Mouse (Mus musculus) erythroblast, adult 5-6 weeks (primary cell): ENCODE data around the gene Selenoi. TPM values are rescaled to one million over a fixed set of nuclear protein-coding genes. Genes with fewer than 3 reads are reported as not detected.

Source experiments
- total RNA-seq, 2 experiments: library from RNA; stranded (forward) in 1 of 2; stranded (reverse) in 1 of 2; fragments of 150-400 nt in 1 of 2; fragments of 200-764, 138-1000 nt in 1 of 2; gene quantifications; 2 replicates each; pipeline versions ENCODE4 v1.2.3 to v1.2.4; 2015 to 2017; ENCODE audit warnings: low replicate concordance in 2 of 2

Gene Selenoi
- total RNA-seq, 2 experiments from 2014 or later: 8.0 to 9.6 TPM

Other genes with a start within 250 kb of the Selenoi start
- gene Il6, start 219.5 kb upstream of the Selenoi start, total RNA-seq (2015; ENCODE audit: low replicate concordance): 11.5 TPM in 1 of 2 replicates, not detected in the other
- gene Il6, start 219.5 kb upstream of the Selenoi start, total RNA-seq (2017; ENCODE audit: low replicate concordance): 0.14 and 2.1 TPM in 2 replicates
- gene Tyms, start 159.0 kb upstream of the Selenoi start, total RNA-seq (2015; ENCODE audit: low replicate concordance): 46.7 and 65.4 TPM in 2 replicates
- gene Tyms, start 159.0 kb upstream of the Selenoi start, total RNA-seq (2017; ENCODE audit: low replicate concordance): 46.1 and 47.5 TPM in 2 replicates
- gene Garem2, start 127.4 kb upstream of the Selenoi start, total RNA-seq (2015; ENCODE audit: low replicate concordance): not detected in 2 replicates
- not detected in 2 replicates for gene Garem2, start 127.4 kb upstream of the Selenoi start, total RNA-seq (2017; ENCODE audit: low replicate concordance)
- gene 3110082J24Rik, start 126.5 kb upstream of the Selenoi start, total RNA-seq (2015; ENCODE audit: low replicate concordance): not detected in 2 replicates
- not detected in 2 replicates for gene 3110082J24Rik, start 126.5 kb upstream of the Selenoi start, total RNA-seq (2017; ENCODE audit: low replicate concordance)
- 15.9 and 23.2 TPM in 2 replicates for gene Hadha, start 77.4 kb upstream of the Selenoi start, total RNA-seq (2015; ENCODE audit: low replicate concordance)
- gene Hadha, start 77.4 kb upstream of the Selenoi start, total RNA-seq (2017; ENCODE audit: low replicate concordance): 73.7 and 102 TPM in 2 replicates
- 36.1 and 37.4 TPM in 2 replicates for gene Hadhb, start 77.3 kb upstream of the Selenoi start, total RNA-seq (2015; ENCODE audit: low replicate concordance)
- 30.8 and 35.7 TPM in 2 replicates for gene Hadhb, start 77.3 kb upstream of the Selenoi start, total RNA-seq (2017; ENCODE audit: low replicate concordance)
- gene Adgrf3, start 26.9 kb upstream of the Selenoi start, total RNA-seq (2015; ENCODE audit: low replicate concordance): not detected in 2 replicates
- not detected in 2 replicates for gene Adgrf3, start 26.9 kb upstream of the Selenoi start, total RNA-seq (2017; ENCODE audit: low replicate concordance)
- gene Drc1, start 48.8 kb downstream of the Selenoi start, total RNA-seq (2015; ENCODE audit: low replicate concordance): not detected in 2 replicates
- not detected in 2 replicates for gene Drc1, start 48.8 kb downstream of the Selenoi start, total RNA-seq (2017; ENCODE audit: low replicate concordance)
- gene Otof, start 229.4 kb downstream of the Selenoi start, total RNA-seq (2015; ENCODE audit: low replicate concordance): 0.21 TPM in 1 of 2 replicates, not detected in the other
- gene Otof, start 229.4 kb downstream of the Selenoi start, total RNA-seq (2017; ENCODE audit: low replicate concordance): not detected in 2 replicates
- gene 1700001C02Rik, start 233.5 kb downstream of the Selenoi start, total RNA-seq (2015; ENCODE audit: low replicate concordance): not detected in 2 replicates
- gene 1700001C02Rik, start 233.5 kb downstream of the Selenoi start, total RNA-seq (2017; ENCODE audit: low replicate concordance): not detected in 2 replicates